ENCODE assay signal across 13 mouse cellular contexts in the genomic region with DNA sequence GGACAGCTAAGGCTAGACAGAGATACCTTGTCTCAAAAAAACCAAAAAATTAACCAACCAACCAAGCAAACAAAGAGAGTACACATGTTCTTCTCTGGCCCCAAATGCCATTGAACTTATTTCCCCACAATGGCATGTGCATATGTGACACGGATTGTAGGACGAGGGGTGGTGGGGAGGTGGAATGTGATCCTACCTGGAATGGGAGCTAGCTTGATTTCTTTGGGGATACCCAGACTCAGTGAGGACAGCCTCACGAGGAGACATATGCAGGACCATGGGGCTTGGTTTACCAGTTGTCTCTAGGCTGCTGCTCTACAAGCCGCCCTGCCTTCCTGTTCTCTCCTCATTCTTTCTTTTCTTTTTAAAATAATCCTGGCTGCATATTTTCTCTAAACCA.
"Had no signal": no experiment of that assay in that cellular context is flagged by ENCODE, and none has a peak within 500 bp of the region (broad histone marks: within the 10 kb centered on the region; RNA-seq: fewer than 3 reads in every experiment).

No protein-coding gene starts in this region.

- H3K4me1 ChIP-seq: liver, embryonic 13.5 days; megakaryocyte, embryonic 14.5 days; midbrain, embryonic 12.5 days had no signal

- ATAC-seq: liver, postnatal 0 days had no signal

- H3K9ac ChIP-seq: liver, embryonic 13.5 days; liver, postnatal 0 days; midbrain, embryonic 12.5 days had no signal

- H3K36me3 ChIP-seq: liver, embryonic 13.5 days; midbrain, embryonic 12.5 days had no signal

- H3K4me3 ChIP-seq: left cerebral cortex, adult 2 months; liver, embryonic 13.5 days; megakaryocyte, embryonic 14.5 days; midbrain, embryonic 12.5 days had no signal

- H3K4me2 ChIP-seq: liver, embryonic 13.5 days; midbrain, embryonic 12.5 days had no signal

- DNase-seq: kidney, adult 11 months; kidney, adult 9 months; kidney, postnatal 36 days; liver; liver, embryonic 13.5 days; liver, postnatal 0 days; right cerebral cortex, postnatal 25 days; thymus, postnatal 36 days had no signal

- H3K27me3 ChIP-seq: midbrain, embryonic 12.5 days had no signal

- H3K27ac ChIP-seq: kidney, postnatal 0 days; left cerebral cortex, adult 2 months; liver, embryonic 13.5 days; macrophage; midbrain, embryonic 12.5 days had no signal

- H3K9me3 ChIP-seq: liver, embryonic 13.5 days; midbrain, embryonic 12.5 days had no signal
